In genomic region chr5:3281911-3282506, GRCm38 (mm10) we compare ENCODE assay signal across 8 mouse cellular contexts. TPM values are rescaled to one million over a fixed set of nuclear protein-coding genes. Genes with fewer than 3 reads are reported as not detected.
DNase-seq lines count a peak whose midpoint lies in the region; ATAC-seq lines count a peak whose summit lies in the region.
"Not testable (repeated sequence)": the region's sequence is repeated elsewhere in the genome, so short reads cannot be mapped to it uniquely, and the experiment has no call there.

No protein-coding gene starts in this region.

- H3K4me1 ChIP-seq in embryonic facial prominence, embryonic 10.5 days; embryonic facial prominence, embryonic 11.5 days (ENCODE audit: control insufficient read depth, insufficient read depth, low read length); embryonic facial prominence, embryonic 12.5 days; embryonic facial prominence, embryonic 13.5 days; embryonic facial prominence, embryonic 14.5 days (ENCODE audit: control insufficient read depth, insufficient read depth, low read length): not testable (repeated sequence)

- H3K9ac ChIP-seq in embryonic facial prominence, embryonic 11.5 days (replicated peaks; ENCODE audit: low read length); embryonic facial prominence, embryonic 12.5 days; embryonic facial prominence, embryonic 13.5 days; embryonic facial prominence, embryonic 14.5 days (ENCODE audit: low read depth, low read length): not testable (repeated sequence)

- H3K27me3 ChIP-seq in embryonic facial prominence, embryonic 10.5 days (replicated peaks; ENCODE audit: low read depth, poor library complexity, severe bottlenecking); embryonic facial prominence, embryonic 11.5 days (ENCODE audit: control insufficient read depth, insufficient read depth, low read length); embryonic facial prominence, embryonic 12.5 days; embryonic facial prominence, embryonic 13.5 days; embryonic facial prominence, embryonic 14.5 days (replicated peaks; ENCODE audit: control insufficient read depth, insufficient read depth, low read length): not testable (repeated sequence)

- H3K4me2 ChIP-seq in embryonic facial prominence, embryonic 11.5 days (ENCODE audit: low read depth, low read length); embryonic facial prominence, embryonic 12.5 days (replicated peaks); embryonic facial prominence, embryonic 13.5 days; embryonic facial prominence, embryonic 14.5 days (ENCODE audit: low read depth, low read length): not testable (repeated sequence)

- not testable (repeated sequence) for H3K9me3 ChIP-seq in embryonic facial prominence, embryonic 10.5 days; embryonic facial prominence, embryonic 11.5 days (replicated peaks; ENCODE audit: control insufficient read depth, low read length); embryonic facial prominence, embryonic 12.5 days; embryonic facial prominence, embryonic 13.5 days; embryonic facial prominence, embryonic 14.5 days (ENCODE audit: control insufficient read depth, low read length)

- ATAC-seq in embryonic facial prominence, embryonic 11.5 days (replicated peaks; ENCODE audit: insufficient number of reproducible peaks, low FRiP score, low TSS enrichment, low read depth): not testable (repeated sequence)
- ATAC-seq in embryonic facial prominence, embryonic 12.5 days (ENCODE audit: insufficient number of reproducible peaks, insufficient read depth, low FRiP score, low TSS enrichment): peak; percentile 60; the same call in 1 of the 2 replicates
- peak; percentile 83; the same call in 1 of the 2 replicates for ATAC-seq in embryonic facial prominence, embryonic 13.5 days (ENCODE audit: insufficient number of reproducible peaks, insufficient read depth, low FRiP score, low TSS enrichment, low read depth)
- ATAC-seq in embryonic facial prominence, embryonic 14.5 days (ENCODE audit: low read depth): peak; percentile 92

- H3K27ac ChIP-seq in embryonic facial prominence, embryonic 10.5 days (replicated peaks); embryonic facial prominence, embryonic 11.5 days (replicated peaks; ENCODE audit: low read depth, low read length); embryonic facial prominence, embryonic 12.5 days; embryonic facial prominence, embryonic 13.5 days; embryonic facial prominence, embryonic 14.5 days (replicated peaks; ENCODE audit: low read depth, low read length): not testable (repeated sequence)

- WGBS in embryonic facial prominence, embryonic 10.5 days: 66% methylated on average over 8 of the region's 8 CpGs
- 63% methylated on average over 8 of the region's 8 CpGs for WGBS in embryonic facial prominence, embryonic 11.5 days
- WGBS in embryonic facial prominence, embryonic 12.5 days: 61% methylated on average over 8 of the region's 8 CpGs
- 49% methylated on average over 8 of the region's 8 CpGs for WGBS in embryonic facial prominence, embryonic 13.5 days
- WGBS in embryonic facial prominence, embryonic 14.5 days: 55% methylated on average over 8 of the region's 8 CpGs

- H3K36me3 ChIP-seq in embryonic facial prominence, embryonic 10.5 days (replicated peaks); embryonic facial prominence, embryonic 11.5 days (replicated peaks; ENCODE audit: control insufficient read depth, insufficient read depth, low read depth, low read length); embryonic facial prominence, embryonic 12.5 days; embryonic facial prominence, embryonic 13.5 days; embryonic facial prominence, embryonic 14.5 days (ENCODE audit: control insufficient read depth, insufficient read depth, low read length): not testable (repeated sequence)

- peak; percentile 12 for DNase-seq in embryonic facial prominence, embryonic 10.5 days (ENCODE audit: low spot score)
- DNase-seq in embryonic facial prominence, embryonic 11.5 days (ENCODE audit: low spot score): peak; percentile 15
- DNase-seq in embryonic facial prominence, embryonic 14.5 days (ENCODE audit: low spot score): peak; percentile 63
- DNase-seq in heart, adult 11 months: peak; percentile 63
- DNase-seq in retina, postnatal 1 day: peak; percentile 55
- DNase-seq in urinary bladder, postnatal 14 days (ENCODE audit: low spot score): peak; percentile 17

- not testable (repeated sequence) for H3K4me3 ChIP-seq in embryonic facial prominence, embryonic 10.5 days; embryonic facial prominence, embryonic 11.5 days (ENCODE audit: low read depth, low read length); embryonic facial prominence, embryonic 12.5 days; embryonic facial prominence, embryonic 13.5 days; embryonic facial prominence, embryonic 14.5 days (ENCODE audit: low read depth, low read length)

RNA-seq across cellular contexts. Expression of gene Cdk6, which starts 59.3 kb away (rescaled TPM):
- 25.7 and 25.9 TPM in 2 replicates for polyA plus RNA-seq in embryonic facial prominence, embryonic 10.5 days (2016; fragmentation: Nextera tagmentation; extraction: Ambion mirVana)
- 17.2 and 21.2 TPM in 2 replicates for polyA plus RNA-seq in embryonic facial prominence, embryonic 11.5 days (2014; fragmentation: Nextera tagmentation; extraction: Ambion mirVana)
- 28.6 and 31.0 TPM in 2 replicates for polyA plus RNA-seq in embryonic facial prominence, embryonic 12.5 days (2016; fragmentation: Nextera tagmentation; extraction: Ambion mirVana)
- polyA plus RNA-seq in embryonic facial prominence, embryonic 13.5 days (2015; fragmentation: Nextera tagmentation; extraction: Ambion mirVana): 32.4 and 34.5 TPM in 2 replicates
- 20.9 and 21.3 TPM in 2 replicates for polyA plus RNA-seq in embryonic facial prominence, embryonic 14.5 days (2014; fragmentation: Nextera tagmentation; extraction: Ambion mirVana)

Comparison
In these comparisons a context has a peak if more than half of its experiments do, and no peak if none do; other contexts are left out.
1. DNase-seq: peak in every context shown above with its lines; median percentile 63 in embryonic facial prominence, embryonic 14.5 days; 63 in heart, adult 11 months; 55 in retina, postnatal 1 day; 17 in urinary bladder, postnatal 14 days; 15 in embryonic facial prominence, embryonic 11.5 days; 12 in embryonic facial prominence, embryonic 10.5 days.